Mouse (Mus musculus): Measurements from ENCODE around the gene Ccdc50.

- TF ChIP-seq CTCF (IDR thresholded peaks at IDR 0.05) (no peak), EP300 (IDR thresholded peaks at IDR 0.05; ENCODE audit: insufficient read depth, low read depth, low read length) (no peak), POLR2A (IDR thresholded peaks at IDR 0.05; ENCODE audit: insufficient read depth, low read depth, low read length) (no peak)
Observed at GRCm38 (mm10) chr16:27376556-27376955, 12.1 kb upstream of the Ccdc50 start.

Data from heart, adult 2 months (tissue).